Mouse (Mus musculus) bone marrow macrophage, adult 2 months (primary cell): Measurements from ENCODE around the gene Vti1a. TPM values are rescaled to one million over a fixed set of nuclear protein-coding genes. Genes with fewer than 3 reads are reported as not detected.

Source experiments
- H3K27ac ChIP-seq: 2 replicates; pipeline ENCODE4 v1.5.1; 2012; ENCODE audit warnings: low read depth, low read length; ENCODE audit not compliant: insufficient read depth
- H3K4me1 ChIP-seq: 2 replicates; pipeline ENCODE4 v1.6.1; 2012; ENCODE audit warnings: low read length; ENCODE audit not compliant: control insufficient read depth, insufficient read depth
- H3K4me3 ChIP-seq: 2 replicates; pipeline ENCODE4 v1.5.1; 2012; ENCODE audit warnings: mild to moderate bottlenecking, low read length, moderate library complexity; ENCODE audit not compliant: insufficient read depth
- CTCF ChIP-seq: IDR thresholded peaks from 2 replicates; pipeline ENCODE4 v1.5.1; 2012; ENCODE audit warnings: low read depth, mild to moderate bottlenecking, low read length, moderate library complexity
- POLR2A ChIP-seq: IDR thresholded peaks from 2 replicates; pipeline ENCODE4 v1.6.1; 2012; ENCODE audit warnings: mild to moderate bottlenecking, low read depth, low read length, borderline replicate concordance
- polyA plus RNA-seq: library from polyadenylated mRNA; stranded (reverse); fragments of >200 nt; gene quantifications from 2 replicates; pipeline ENCODE4 v1.2.4, GENCODE M21; 2012; ENCODE audit not compliant: missing spikeins, insufficient read depth, insufficient read length

The Vti1a gene
- polyA plus RNA-seq, 1 experiment: 31.7 TPM

- TF ChIP-seq CTCF: no peak
- TF ChIP-seq POLR2A: no peak
- Histone ChIP-seq H3K4me1 (peaks cover 25% of the 10 kb centered on the region), H3K4me3 (no peak overlapping the region), H3K27ac (peak overlapping the region; percentile 21; the same call in 1 of the 2 replicates)
Observed at GRCm38 (mm10) chr19:55311874-55312273, 4.2 kb upstream of the Vti1a start.

- Histone ChIP-seq H3K4me1 (peaks cover 29% of the 10 kb centered on the region), H3K27ac (no peak overlapping the region), H3K4me3 (no peak overlapping the region)
- TF ChIP-seq POLR2A (no peak), CTCF (no peak)
Observed at GRCm38 (mm10) chr19:55313649-55314048, 2.4 kb upstream of the Vti1a start.

- Histone ChIP-seq H3K4me3 (peak within 1 kb of the TSS; percentile 90), H3K4me1 (peaks cover 37% of the 10 kb centered on the region), H3K27ac (peak within 1 kb of the TSS; percentile 89)
- TF ChIP-seq CTCF: no peak
- no peak for TF ChIP-seq POLR2A
Observed at GRCm38 (mm10) chr19:55315452-55316108, 515 bp upstream of the Vti1a start, which contains the start of gene Zdhhc6. Gene Zdhhc6, minus strand, starts transcription at chr19:55316032.

- Histone ChIP-seq H3K4me3 (peak overlapping the region; percentile 90), H3K4me1 (peaks cover 33% of the 10 kb centered on the region), H3K27ac (0 out of 2 replicates have a peak overlapping the region, but pooled peaks have one; percentile 19)
- TF ChIP-seq POLR2A: no peak
Observed at GRCm38 (mm10) chr19:55316901-55317300, 806 bp downstream of the Vti1a start.

GRCm38 (mm10) chr19:55319036-55319435 lies 2.9 kb downstream of the Vti1a start:
- H3K27ac ChIP-seq: no peak overlapping the region
- TF ChIP-seq POLR2A (no peak), CTCF (no peak)
- H3K4me1 ChIP-seq: peaks cover 20% of the 10 kb centered on the region
- H3K4me3 ChIP-seq: no peak overlapping the region

- Histone ChIP-seq H3K27ac (no peak overlapping the region), H3K4me3 (no peak overlapping the region), H3K4me1 (peaks cover 15% of the 10 kb centered on the region)
- TF ChIP-seq CTCF (no peak), POLR2A (no peak)
Observed at GRCm38 (mm10) chr19:55319521-55319920, 3.4 kb downstream of the Vti1a start.

- no peak for TF ChIP-seq CTCF
- TF ChIP-seq POLR2A: no peak
- Histone ChIP-seq H3K4me1 (peaks cover 11% of the 10 kb centered on the region), H3K4me3 (no peak overlapping the region), H3K27ac (no peak overlapping the region)
Observed at GRCm38 (mm10) chr19:55322604-55323003, 6.5 kb downstream of the Vti1a start.

GRCm38 (mm10) chr19:55327510-55327909 lies 11.4 kb downstream of the Vti1a start:
- Histone ChIP-seq H3K4me3 (no peak overlapping the region), H3K27ac (no peak overlapping the region), H3K4me1 (peaks cover 5% of the 10 kb centered on the region)
- TF ChIP-seq CTCF (no peak), POLR2A (no peak)

GRCm38 (mm10) chr19:55331776-55332175 lies 15.7 kb downstream of the Vti1a start:
- no peak for TF ChIP-seq POLR2A
- TF ChIP-seq CTCF: no peak
- H3K4me1 ChIP-seq: peaks cover 5% of the 10 kb centered on the region
- no peak overlapping the region for H3K27ac ChIP-seq
- no peak overlapping the region for H3K4me3 ChIP-seq

- H3K4me1 ChIP-seq: peaks cover 5% of the 10 kb centered on the region
- no peak for TF ChIP-seq POLR2A
- no peak; the same call in 1 of the 2 replicates for TF ChIP-seq CTCF
- no peak overlapping the region for H3K27ac ChIP-seq
- no peak overlapping the region for H3K4me3 ChIP-seq
Observed at GRCm38 (mm10) chr19:55332641-55333268, 16.7 kb downstream of the Vti1a start.
